Mouse (Mus musculus) adrenal gland, adult (tissue): ENCODE results near the gene Auts2.

ENCODE experiments used
- DNase-seq, 2 experiments: peaks; one replicate each; pipeline ENCODE4 v3.0.0; 2022 to 2023; ENCODE audit warnings: low spot score in 1 of 2; ENCODE audit not compliant: inconsistent age in 2 of 2

The Auts2 gene

GRCm38 (mm10) chr5:131509315-131509714, 1033.8 kb downstream of the Auts2 start:
- no peak for DNase-seq

- no peak for DNase-seq
Measured at GRCm38 (mm10) chr5:131498865-131499264, 1044.3 kb downstream of the Auts2 start.

- DNase-seq: no peak
Measured at GRCm38 (mm10) chr5:131496517-131497216, 1046.5 kb downstream of the Auts2 start.

GRCm38 (mm10) chr5:131494564-131494963, 1048.6 kb downstream of the Auts2 start:
- peak in 1 of 2 experiments; percentile 51 for DNase-seq

- no peak for DNase-seq
Measured at GRCm38 (mm10) chr5:131492535-131492934, 1050.6 kb downstream of the Auts2 start.

GRCm38 (mm10) chr5:131491843-131492242, 1051.3 kb downstream of the Auts2 start:
- no peak for DNase-seq

- no peak for DNase-seq
Measured at GRCm38 (mm10) chr5:131490811-131491210, 1052.3 kb downstream of the Auts2 start.

- no peak for DNase-seq
Measured at GRCm38 (mm10) chr5:131489846-131490245, 1053.3 kb downstream of the Auts2 start.

GRCm38 (mm10) chr5:131486527-131486926, 1056.6 kb downstream of the Auts2 start:
- no peak for DNase-seq

- no peak for DNase-seq
Measured at GRCm38 (mm10) chr5:131475278-131475677, 1067.9 kb downstream of the Auts2 start.

- DNase-seq: no peak
Measured at GRCm38 (mm10) chr5:131468609-131469008, 1074.5 kb downstream of the Auts2 start.

- DNase-seq: no peak
Measured at GRCm38 (mm10) chr5:131466131-131466530, 1077.0 kb downstream of the Auts2 start.

GRCm38 (mm10) chr5:131463402-131463801, 1079.7 kb downstream of the Auts2 start:
- DNase-seq: no peak

- DNase-seq: no peak
Measured at GRCm38 (mm10) chr5:131459951-131460350, 1083.2 kb downstream of the Auts2 start.

- DNase-seq: no peak
Measured at GRCm38 (mm10) chr5:131459549-131459948, 1083.6 kb downstream of the Auts2 start.

- no peak for DNase-seq
Measured at GRCm38 (mm10) chr5:131458700-131459099, 1084.4 kb downstream of the Auts2 start.

GRCm38 (mm10) chr5:131457999-131458398, 1085.1 kb downstream of the Auts2 start:
- DNase-seq: no peak

GRCm38 (mm10) chr5:131449181-131449868, 1093.8 kb downstream of the Auts2 start:
- DNase-seq: no peak

- DNase-seq: no peak
Measured at GRCm38 (mm10) chr5:131435239-131435876, 1107.8 kb downstream of the Auts2 start.

- DNase-seq: peak; percentile 22 to 53
Measured at GRCm38 (mm10) chr5:131433291-131433690, 1109.9 kb downstream of the Auts2 start.

- DNase-seq: no peak
Measured at GRCm38 (mm10) chr5:131431896-131432295, 1111.2 kb downstream of the Auts2 start.

- peak; percentile 37 to 82 for DNase-seq
Measured at GRCm38 (mm10) chr5:131430109-131430508, 1113.0 kb downstream of the Auts2 start.
